Mouse (Mus musculus): ENCODE measurements around the gene Disp1.

The Disp1 gene

GRCm38 (mm10) chr1:183200926-183201325 lies 20.4 kb downstream of the Disp1 start:
- no peak for DNase-seq (ENCODE audit: low read depth)

- no peak for DNase-seq (ENCODE audit: low read depth)
Measured at GRCm38 (mm10) chr1:183194763-183195162, 26.6 kb downstream of the Disp1 start.

GRCm38 (mm10) chr1:183194151-183194550 lies 27.2 kb downstream of the Disp1 start:
- no peak for DNase-seq (ENCODE audit: low read depth)

GRCm38 (mm10) chr1:183191398-183191797 lies 29.9 kb downstream of the Disp1 start:
- DNase-seq (ENCODE audit: low read depth), result no peak

- no peak for DNase-seq (ENCODE audit: low read depth)
Measured at GRCm38 (mm10) chr1:183190456-183190855, 30.9 kb downstream of the Disp1 start.

GRCm38 (mm10) chr1:183189014-183189662 lies 32.2 kb downstream of the Disp1 start:
- no peak for DNase-seq (ENCODE audit: low read depth)

GRCm38 (mm10) chr1:183188115-183189013 lies 33.0 kb downstream of the Disp1 start:
- DNase-seq (ENCODE audit: low read depth), result no peak

- DNase-seq (ENCODE audit: low read depth), result no peak
Measured at GRCm38 (mm10) chr1:183185560-183185959, 35.8 kb downstream of the Disp1 start.

GRCm38 (mm10) chr1:183184681-183185080 lies 36.6 kb downstream of the Disp1 start:
- no peak for DNase-seq (ENCODE audit: low read depth)

GRCm38 (mm10) chr1:183183565-183183964 lies 37.8 kb downstream of the Disp1 start:
- DNase-seq (ENCODE audit: low read depth), result no peak

GRCm38 (mm10) chr1:183182641-183183414 lies 38.5 kb downstream of the Disp1 start:
- DNase-seq (ENCODE audit: low read depth), result no peak

- DNase-seq (ENCODE audit: low read depth), result no peak
Measured at GRCm38 (mm10) chr1:183181030-183181395, 40.3 kb downstream of the Disp1 start.

GRCm38 (mm10) chr1:183180301-183181029 lies 40.9 kb downstream of the Disp1 start:
- DNase-seq (ENCODE audit: low read depth), result peak; percentile 72

GRCm38 (mm10) chr1:183179316-183179715 lies 42.0 kb downstream of the Disp1 start:
- DNase-seq (ENCODE audit: low read depth), result no peak

GRCm38 (mm10) chr1:183175236-183175635 lies 46.1 kb downstream of the Disp1 start:
- DNase-seq (ENCODE audit: low read depth), result no peak

- DNase-seq (ENCODE audit: low read depth), result no peak
Measured at GRCm38 (mm10) chr1:183171095-183171494, 50.2 kb downstream of the Disp1 start.

GRCm38 (mm10) chr1:183168465-183168864 lies 52.9 kb downstream of the Disp1 start:
- DNase-seq (ENCODE audit: low read depth), result no peak

- peak; percentile 38 for DNase-seq (ENCODE audit: low read depth)
Measured at GRCm38 (mm10) chr1:183167776-183168175, 53.5 kb downstream of the Disp1 start.

GRCm38 (mm10) chr1:183166700-183167099 lies 54.6 kb downstream of the Disp1 start:
- no peak for DNase-seq (ENCODE audit: low read depth)

GRCm38 (mm10) chr1:183164648-183165071 lies 56.7 kb downstream of the Disp1 start:
- DNase-seq (ENCODE audit: low read depth), result no peak

GRCm38 (mm10) chr1:183164190-183164580 lies 57.1 kb downstream of the Disp1 start:
- DNase-seq (ENCODE audit: low read depth), result no peak
